Mouse (Mus musculus): ENCODE measurements around the gene Eef2kmt.

Gene Eef2kmt

DNA sequence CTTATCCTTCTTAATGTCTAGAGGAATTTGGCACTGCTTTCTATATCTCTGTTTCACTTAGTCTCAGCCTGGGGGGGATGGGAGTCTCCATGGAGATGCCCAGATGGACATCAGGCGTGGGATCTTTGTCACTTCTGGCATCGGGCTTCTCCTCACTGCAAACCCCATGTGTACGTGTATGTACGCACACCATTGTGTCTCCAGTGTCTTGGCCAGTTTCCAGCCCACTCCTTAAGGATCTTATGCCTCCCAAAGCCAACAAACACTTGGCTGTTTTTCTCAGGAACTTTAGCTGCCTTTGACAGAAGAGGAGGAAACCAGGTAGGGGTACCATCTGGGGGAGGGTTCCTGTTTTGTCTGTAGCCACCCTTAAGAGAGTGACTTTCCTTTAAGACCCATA, 34.4 kb downstream of the Eef2kmt start:
- no peak for DNase-seq

- no peak for DNase-seq
These were observed 38.2 kb downstream of the Eef2kmt start for GRCm38 (mm10) chr16:5217341-5218133.

GRCm38 (mm10) chr16:5216686-5217085, 39.1 kb downstream of the Eef2kmt start:
- DNase-seq: no peak

DNA sequence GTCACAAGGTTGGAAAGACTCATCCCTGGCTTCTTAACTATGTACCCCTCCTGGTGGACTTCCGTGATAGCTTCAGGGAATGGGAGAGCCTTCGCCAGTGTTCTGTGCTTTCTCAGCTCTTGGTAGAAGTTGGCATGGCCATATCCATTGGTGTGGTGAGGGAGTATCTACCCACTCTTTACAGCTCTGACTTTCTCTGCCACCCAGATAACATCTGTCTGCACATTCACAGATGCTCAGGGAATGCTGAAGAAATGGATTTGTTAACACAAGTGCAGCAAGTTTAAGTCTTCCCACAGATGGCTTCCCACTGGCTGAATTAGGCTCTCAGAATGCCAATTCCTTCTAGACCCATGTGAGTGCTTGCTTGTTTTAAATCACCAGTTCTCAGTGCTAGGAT, 41.7 kb downstream of the Eef2kmt start:
- no peak for DNase-seq

GRCm38 (mm10) chr16:5212150-5212549, 43.6 kb downstream of the Eef2kmt start:
- no peak for DNase-seq

DNA sequence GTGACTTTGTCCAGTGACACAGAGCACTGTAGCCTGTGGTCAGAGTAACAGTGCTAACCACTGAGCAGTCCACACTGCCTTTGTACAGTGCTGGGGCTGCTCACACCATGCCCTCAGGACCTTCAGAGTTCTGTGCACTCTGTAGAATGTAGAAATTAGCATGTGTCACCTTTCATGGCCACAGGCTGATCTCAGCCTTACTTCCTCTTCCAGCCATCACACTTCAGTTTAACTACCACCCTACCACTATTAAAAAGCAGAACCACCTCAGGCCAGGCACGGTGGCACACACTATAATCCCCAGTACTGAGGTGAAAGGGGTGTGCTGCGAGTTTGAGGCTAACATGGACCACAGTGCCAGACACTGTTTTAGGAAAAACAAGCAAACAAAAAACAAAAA, 45.4 kb downstream of the Eef2kmt start:
- peak; percentile 40 to 48 for DNase-seq

DNA sequence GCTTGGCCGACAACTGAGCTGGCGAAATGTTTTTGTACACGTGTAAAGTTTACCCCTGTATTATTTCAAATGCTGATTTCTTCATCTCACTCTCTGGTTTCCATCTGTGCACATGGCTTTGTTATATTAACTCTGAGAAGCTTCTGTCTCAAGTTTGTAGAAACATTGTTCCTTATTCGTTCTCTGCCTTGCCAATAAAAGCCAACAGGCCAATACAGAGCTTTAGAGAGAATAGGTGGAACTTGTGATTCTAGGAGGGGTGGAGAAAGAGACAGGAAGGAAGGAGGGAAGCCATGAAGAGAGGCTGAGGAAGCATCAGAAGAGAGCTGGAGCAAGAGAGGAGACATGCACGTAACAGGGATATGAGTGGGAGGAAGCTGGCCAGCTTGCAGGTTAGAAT, 49.7 kb downstream of the Eef2kmt start:
- no peak for DNase-seq

DNA sequence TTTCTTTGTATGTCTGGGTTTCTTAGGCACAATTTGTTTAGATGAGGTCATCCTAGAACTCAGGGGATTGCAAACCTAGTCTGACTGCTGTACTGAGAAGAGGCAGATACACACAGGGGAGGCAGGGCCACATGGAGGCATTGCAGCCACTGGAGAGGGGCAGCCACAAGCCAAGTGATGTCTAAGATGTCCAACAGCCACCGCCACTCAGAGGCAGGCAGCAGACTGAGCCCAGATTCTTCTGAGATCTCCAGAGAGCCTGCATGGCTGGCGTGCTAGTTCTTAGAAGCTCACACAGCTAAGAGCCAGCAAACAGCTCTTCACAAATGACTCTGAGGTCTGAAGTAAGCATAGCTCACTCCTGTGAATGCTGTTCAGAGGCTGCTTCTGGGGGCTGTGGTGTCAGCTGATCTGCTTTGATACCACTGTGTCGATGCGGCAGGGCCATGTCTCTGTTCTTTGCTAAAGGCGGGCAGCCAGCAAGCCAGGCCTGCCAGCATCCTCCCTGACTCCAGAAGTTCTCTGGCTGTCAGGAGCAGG, 50.3 kb downstream of the Eef2kmt start:
- no peak for DNase-seq

- peak; percentile 83 to 84 for DNase-seq
These were observed 51.9 kb downstream of the Eef2kmt start, which contains the start of gene Nagpa for GRCm38 (mm10) chr16:5203668-5204433. Gene Nagpa, minus strand, starts transcription at chr16:5204012.

DNA sequence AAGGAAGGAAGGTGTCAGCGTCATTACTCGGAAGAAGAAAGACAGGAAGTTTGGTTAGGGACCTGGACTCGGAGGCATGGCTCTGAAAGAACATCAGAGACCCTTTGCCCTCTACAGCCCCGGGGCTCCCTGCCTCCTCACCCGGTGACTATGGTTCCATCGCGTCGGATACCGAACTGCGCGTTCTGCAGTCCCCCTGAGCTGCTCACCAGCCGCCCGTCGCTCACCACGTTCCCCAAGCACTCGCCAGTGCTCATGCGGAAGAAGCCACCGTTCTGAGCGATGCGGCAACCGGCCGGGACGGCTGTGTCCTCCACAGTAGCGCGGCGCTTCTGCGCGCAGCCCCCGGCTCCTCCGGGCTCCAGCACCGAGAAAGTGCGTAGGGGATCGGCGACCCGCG, 52.6 kb downstream of the Eef2kmt start:
- DNase-seq: peak; percentile 38 to 50

DNA sequence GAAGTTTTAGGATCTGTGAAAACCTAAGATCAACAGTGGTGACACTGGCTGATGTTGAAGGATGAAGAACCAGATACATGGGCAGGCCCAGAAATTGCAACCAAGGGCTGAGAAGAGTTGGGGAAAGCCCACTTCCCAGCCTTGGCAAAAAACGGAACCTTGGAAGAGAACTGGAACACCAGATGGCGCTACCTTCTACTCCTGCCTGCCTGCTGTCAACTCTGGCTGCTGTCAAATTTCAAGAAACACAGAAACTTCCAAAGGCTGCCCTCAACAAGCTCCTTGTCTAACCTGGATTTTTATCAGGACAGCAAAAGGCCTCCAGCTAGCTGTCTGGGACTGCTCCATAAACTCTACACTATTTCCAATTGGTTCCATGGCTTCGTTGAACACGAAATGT, 53.1 kb downstream of the Eef2kmt start:
- peak; percentile 44 to 49 for DNase-seq

DNA sequence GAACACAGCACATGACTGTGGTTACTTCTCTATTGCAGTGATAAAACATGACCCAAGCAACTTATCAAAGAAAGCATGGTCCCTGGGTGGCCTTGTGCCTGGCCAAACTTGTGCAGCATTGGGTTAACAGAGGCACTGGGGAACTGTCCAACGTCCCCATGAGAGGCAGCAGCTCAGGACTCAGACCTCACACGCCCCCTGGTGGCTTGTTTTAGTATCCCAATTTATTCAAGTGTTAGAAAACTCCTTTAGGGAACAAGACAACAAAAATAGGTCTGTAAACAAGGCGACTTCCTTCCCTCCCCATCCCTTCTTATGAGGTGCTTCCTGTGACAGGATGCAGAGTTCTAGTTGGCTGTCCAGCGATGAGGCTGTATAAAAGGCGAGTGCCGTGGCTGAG, 60.7 kb downstream of the Eef2kmt start:
- peak; percentile 76 to 80 for DNase-seq
